Mouse (Mus musculus): ENCODE data around the gene Cdh22. TPM values are rescaled to one million over a fixed set of nuclear protein-coding genes. Genes with fewer than 3 reads are reported as not detected.
A peak's percentile ranks its signal among the peaks of the same experiment; 100 is the strongest.

Gene Cdh22
- polyA plus RNA-seq, 1 experiment from 2014 or later, result 15.4 TPM

DNA sequence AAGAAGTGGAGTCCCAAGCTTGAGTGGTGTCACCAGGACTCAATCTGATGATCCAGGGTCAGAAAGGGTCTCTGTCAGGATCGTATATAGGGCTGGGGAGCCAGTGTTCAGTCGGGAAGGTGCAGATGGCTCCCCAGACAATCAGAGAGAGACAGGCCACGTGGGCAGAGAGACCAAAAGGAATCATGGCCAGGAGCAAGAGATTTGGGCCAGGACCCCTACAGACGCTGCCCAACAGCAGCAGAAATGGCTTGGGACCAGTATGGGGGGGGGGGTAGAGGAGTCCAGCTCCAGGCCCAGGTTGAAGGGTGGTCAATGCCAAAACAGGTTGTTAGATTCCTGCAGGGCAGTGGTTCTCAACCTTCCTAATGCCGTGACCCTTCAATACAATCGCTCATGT, 29.2 kb downstream of the Cdh22 start:
- Histone ChIP-seq H3K9ac (ENCODE audit: low read depth, low read length) (no peak overlapping the region), H3K4me2 (ENCODE audit: low read length) (no peak overlapping the region), H3K27me3 (ENCODE audit: control insufficient read depth, insufficient read depth, low read depth, low read length) (no peaks in the 10 kb centered on the region), H3K27ac (ENCODE audit: low read length) (no peak overlapping the region), H3K9me3 (replicated peaks; ENCODE audit: control insufficient read depth, low read length, poor library complexity, severe bottlenecking) (no peaks in the 10 kb centered on the region), H3K36me3 (ENCODE audit: control insufficient read depth, insufficient read depth, low read length) (no peaks in the 10 kb centered on the region), H3K4me3 (ENCODE audit: low read depth, low read length) (no peak overlapping the region), H3K4me1 (ENCODE audit: control insufficient read depth, insufficient read depth, low read length) (peaks cover 27% of the 10 kb centered on the region)
- no peak for ATAC-seq
- 72% methylated on average over 6 of the region's 6 CpGs for WGBS

DNA sequence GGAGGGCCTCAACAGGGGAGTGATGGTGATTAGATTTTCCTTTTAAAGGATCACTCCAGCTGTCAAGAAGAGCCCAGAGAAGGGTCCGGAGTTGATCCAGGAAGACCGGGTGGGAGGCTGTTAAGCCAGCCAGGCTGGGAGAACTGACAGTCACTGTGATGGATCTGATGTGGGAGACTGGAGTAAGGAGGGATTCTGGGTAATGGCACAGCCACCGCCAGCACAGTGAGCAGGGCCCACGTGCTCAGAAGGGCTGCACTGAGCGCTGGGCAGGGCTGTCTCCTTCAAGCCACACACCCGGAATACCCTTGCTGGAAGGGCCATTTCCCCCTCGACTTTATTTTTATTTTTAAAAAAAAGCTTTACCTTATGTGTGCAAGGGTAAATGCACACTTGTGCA, 29.7 kb downstream of the Cdh22 start:
- Histone ChIP-seq H3K36me3 (ENCODE audit: control insufficient read depth, insufficient read depth, low read length) (no peaks in the 10 kb centered on the region), H3K9me3 (replicated peaks; ENCODE audit: control insufficient read depth, low read length, poor library complexity, severe bottlenecking) (no peaks in the 10 kb centered on the region), H3K4me3 (ENCODE audit: low read depth, low read length) (no peak overlapping the region), H3K9ac (ENCODE audit: low read depth, low read length) (no peak overlapping the region), H3K4me2 (ENCODE audit: low read length) (no peak overlapping the region), H3K27me3 (ENCODE audit: control insufficient read depth, insufficient read depth, low read depth, low read length) (no peaks in the 10 kb centered on the region), H3K27ac (ENCODE audit: low read length) (no peak overlapping the region), H3K4me1 (ENCODE audit: control insufficient read depth, insufficient read depth, low read length) (peaks cover 25% of the 10 kb centered on the region)
- ATAC-seq, result no peak
- WGBS, result 34% methylated on average over 7 of the region's 7 CpGs

DNA sequence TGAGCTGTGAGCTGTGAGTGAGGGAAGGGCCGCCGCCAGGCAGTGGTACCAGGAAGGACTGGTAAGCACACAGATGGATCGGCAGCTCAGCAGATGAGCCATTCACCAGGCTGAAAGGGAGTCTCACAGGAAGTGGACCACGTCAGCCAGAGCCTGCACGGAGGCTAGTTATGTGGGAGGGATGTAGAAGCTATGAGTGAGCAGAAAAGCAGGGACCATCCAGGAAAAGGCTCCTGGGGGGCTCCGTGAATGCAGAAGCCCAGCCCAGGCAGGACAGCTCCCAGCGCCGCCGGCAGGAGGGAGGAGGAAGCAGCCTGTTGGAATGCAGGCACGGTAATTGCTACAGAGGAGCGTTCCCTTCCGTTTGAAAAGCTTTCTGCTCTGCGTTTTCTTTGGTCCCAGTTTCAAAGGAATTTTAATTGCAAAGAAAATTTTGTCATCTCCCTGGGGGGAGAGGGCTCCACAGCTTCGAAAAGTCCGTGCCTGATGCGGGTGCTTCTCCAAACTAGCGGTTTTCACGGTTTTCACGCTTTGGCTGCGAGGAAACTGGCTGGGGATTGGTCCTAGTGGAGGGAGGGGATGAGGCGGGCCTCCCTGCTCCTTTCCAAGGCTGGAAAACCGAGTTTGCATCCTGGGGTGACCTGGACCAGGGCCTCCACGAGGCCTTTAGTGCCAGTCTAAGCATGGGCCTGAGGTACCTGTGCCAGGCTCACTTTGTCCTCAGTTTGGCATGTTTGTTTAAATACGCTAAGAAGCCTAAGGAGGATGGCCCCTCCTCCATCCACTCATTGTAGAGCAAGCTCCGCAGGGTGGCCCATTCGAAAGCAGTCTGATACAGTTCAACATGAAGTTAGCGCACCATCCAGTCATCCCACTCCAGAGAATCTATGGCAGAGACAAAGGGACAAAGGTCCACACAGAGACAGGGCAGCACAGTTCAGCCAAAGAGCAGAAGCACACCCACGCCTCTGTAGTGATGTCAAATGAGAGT, 32.6 kb downstream of the Cdh22 start:
- Histone ChIP-seq H3K4me1 (ENCODE audit: control insufficient read depth, insufficient read depth, low read length) (peaks cover 27% of the 10 kb centered on the region), H3K9me3 (replicated peaks; ENCODE audit: control insufficient read depth, low read length, poor library complexity, severe bottlenecking) (no peaks in the 10 kb centered on the region), H3K36me3 (ENCODE audit: control insufficient read depth, insufficient read depth, low read length) (no peaks in the 10 kb centered on the region), H3K27ac (ENCODE audit: low read length) (peak overlapping the region; percentile 69), H3K9ac (ENCODE audit: low read depth, low read length) (peak overlapping the region; percentile 27), H3K27me3 (ENCODE audit: control insufficient read depth, insufficient read depth, low read depth, low read length) (no peaks in the 10 kb centered on the region), H3K4me2 (ENCODE audit: low read length) (peak overlapping the region; percentile 52), H3K4me3 (ENCODE audit: low read depth, low read length) (peak overlapping the region; percentile 21)
- whole genome bisulfite sequencing, result 4% methylated on average over 28 of the region's 28 CpGs
- peak; percentile 58 for ATAC-seq

DNA sequence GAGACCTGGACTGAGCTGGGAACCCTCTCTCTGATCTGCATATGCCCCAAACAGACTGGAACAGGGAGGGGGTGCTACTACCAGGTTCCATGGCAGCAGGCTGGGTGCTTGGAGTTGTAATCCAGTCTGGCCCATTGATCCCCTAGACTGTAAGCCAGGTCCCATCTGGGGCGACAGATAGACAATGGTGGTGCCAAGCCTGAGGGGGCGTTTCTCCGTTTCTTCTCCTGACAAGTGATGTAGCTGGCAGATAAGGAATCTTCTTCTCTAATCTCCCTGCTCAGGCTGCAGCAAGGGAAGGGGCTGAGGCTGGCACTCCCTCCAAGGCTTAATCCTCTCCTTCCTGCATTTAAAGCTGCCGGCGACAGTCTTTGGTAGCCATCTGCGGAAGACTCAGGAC, 37.1 kb downstream of the Cdh22 start:
- no peak overlapping the region for H3K4me2 ChIP-seq (ENCODE audit: low read length)
- no peak for ATAC-seq
- no peak overlapping the region for H3K4me3 ChIP-seq (ENCODE audit: low read depth, low read length)
- H3K9me3 ChIP-seq (replicated peaks; ENCODE audit: control insufficient read depth, low read length, poor library complexity, severe bottlenecking), result no peaks in the 10 kb centered on the region; the same call in 1 of the 2 replicates
- no peak overlapping the region for H3K9ac ChIP-seq (ENCODE audit: low read depth, low read length)
- H3K27me3 ChIP-seq (ENCODE audit: control insufficient read depth, insufficient read depth, low read depth, low read length), result no peaks in the 10 kb centered on the region
- no peak overlapping the region for H3K27ac ChIP-seq (ENCODE audit: low read length)
- peaks cover 37% of the 10 kb centered on the region for H3K4me1 ChIP-seq (ENCODE audit: control insufficient read depth, insufficient read depth, low read length)
- H3K36me3 ChIP-seq (ENCODE audit: control insufficient read depth, insufficient read depth, low read length), result no peaks in the 10 kb centered on the region
- 42% methylated on average over 6 of the region's 6 CpGs for WGBS

DNA sequence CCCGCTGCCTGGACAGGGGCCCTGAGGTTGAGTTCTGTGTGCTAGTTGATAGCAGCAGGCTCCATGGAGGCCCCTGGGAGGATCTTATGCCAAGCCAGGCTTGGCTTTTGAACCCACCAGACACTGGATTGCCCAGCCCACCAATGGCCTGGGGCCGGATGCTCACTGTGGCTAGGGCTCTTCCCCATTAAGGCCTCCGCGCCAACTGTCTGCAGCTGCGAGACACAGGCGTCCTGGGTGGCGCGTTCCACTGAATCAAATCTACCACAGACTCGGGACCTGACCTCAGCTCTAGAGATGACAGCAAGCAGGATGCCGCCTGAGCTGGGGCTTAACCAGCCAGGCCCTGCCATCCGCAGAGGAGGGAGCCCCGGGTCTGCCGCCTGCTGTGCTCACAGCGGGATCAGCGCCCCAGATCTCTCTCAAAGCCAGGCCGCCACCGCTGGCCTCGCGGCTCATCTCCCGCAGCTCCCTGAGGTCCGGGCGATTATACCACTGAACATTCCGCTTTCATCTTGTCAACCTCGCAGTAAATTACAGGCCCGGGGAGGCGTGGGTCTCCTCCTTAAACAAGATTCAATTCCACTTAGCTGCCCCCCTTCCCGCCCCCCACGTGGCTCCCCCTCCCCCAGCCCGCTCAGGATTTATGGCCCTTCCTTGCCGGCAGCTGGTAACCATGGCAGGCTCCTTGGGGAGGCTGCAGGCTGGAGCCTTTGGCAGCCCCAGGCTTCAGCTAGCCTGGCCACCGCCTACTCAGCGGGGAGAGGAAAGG, 39.1 kb downstream of the Cdh22 start:
- peak overlapping the region; percentile 36; the same call in 1 of the 2 replicates for H3K9ac ChIP-seq (ENCODE audit: low read depth, low read length)
- H3K36me3 ChIP-seq (ENCODE audit: control insufficient read depth, insufficient read depth, low read length), result no peaks in the 10 kb centered on the region
- H3K4me3 ChIP-seq (ENCODE audit: low read depth, low read length), result no peak overlapping the region
- H3K4me2 ChIP-seq (ENCODE audit: low read length), result peak overlapping the region; percentile 34
- peaks cover 18% of the 10 kb centered on the region for H3K4me1 ChIP-seq (ENCODE audit: control insufficient read depth, insufficient read depth, low read length)
- H3K27ac ChIP-seq (ENCODE audit: low read length), result peak overlapping the region; percentile 64
- H3K9me3 ChIP-seq (replicated peaks; ENCODE audit: control insufficient read depth, low read length, poor library complexity, severe bottlenecking), result no peaks in the 10 kb centered on the region; the same call in 1 of the 2 replicates
- peak; percentile 62; the same call in 1 of the 2 replicates for ATAC-seq
- WGBS, result 3% methylated on average over 32 of the region's 32 CpGs
- no peaks in the 10 kb centered on the region for H3K27me3 ChIP-seq (ENCODE audit: control insufficient read depth, insufficient read depth, low read depth, low read length)

DNA sequence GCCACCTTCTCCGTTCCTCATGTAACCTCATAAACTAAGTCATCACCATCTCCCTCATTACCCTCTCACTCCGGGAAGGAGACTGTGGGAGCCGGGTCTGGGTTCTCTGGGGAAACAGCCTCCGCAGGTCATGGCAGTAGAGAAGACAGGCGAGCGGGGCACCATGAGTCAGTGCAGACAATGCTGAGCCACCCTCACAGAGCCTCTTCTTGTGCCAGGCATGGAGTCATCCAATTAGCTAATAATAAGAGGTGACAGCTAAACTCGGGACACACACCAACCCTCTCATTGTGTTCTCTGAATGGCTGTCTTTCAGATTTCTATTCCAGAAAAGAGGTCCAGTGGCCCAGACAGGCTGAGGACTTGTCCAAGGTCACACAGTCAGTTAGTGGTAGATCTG, 43.2 kb downstream of the Cdh22 start:
- H3K27ac ChIP-seq (ENCODE audit: low read length), result no peak overlapping the region
- no peaks in the 10 kb centered on the region for H3K36me3 ChIP-seq (ENCODE audit: control insufficient read depth, insufficient read depth, low read length)
- no peak overlapping the region for H3K4me3 ChIP-seq (ENCODE audit: low read depth, low read length)
- 62% methylated on average over 7 of the region's 7 CpGs for WGBS
- peaks cover 5% of the 10 kb centered on the region; the same call in 1 of the 2 replicates for H3K27me3 ChIP-seq (ENCODE audit: control insufficient read depth, insufficient read depth, low read depth, low read length)
- no peaks in the 10 kb centered on the region; the same call in 1 of the 2 replicates for H3K9me3 ChIP-seq (replicated peaks; ENCODE audit: control insufficient read depth, low read length, poor library complexity, severe bottlenecking)
- no peak overlapping the region for H3K4me2 ChIP-seq (ENCODE audit: low read length)
- ATAC-seq, result no peak
- no peak overlapping the region for H3K9ac ChIP-seq (ENCODE audit: low read depth, low read length)
- H3K4me1 ChIP-seq (ENCODE audit: control insufficient read depth, insufficient read depth, low read length), result peaks cover 14% of the 10 kb centered on the region

DNA sequence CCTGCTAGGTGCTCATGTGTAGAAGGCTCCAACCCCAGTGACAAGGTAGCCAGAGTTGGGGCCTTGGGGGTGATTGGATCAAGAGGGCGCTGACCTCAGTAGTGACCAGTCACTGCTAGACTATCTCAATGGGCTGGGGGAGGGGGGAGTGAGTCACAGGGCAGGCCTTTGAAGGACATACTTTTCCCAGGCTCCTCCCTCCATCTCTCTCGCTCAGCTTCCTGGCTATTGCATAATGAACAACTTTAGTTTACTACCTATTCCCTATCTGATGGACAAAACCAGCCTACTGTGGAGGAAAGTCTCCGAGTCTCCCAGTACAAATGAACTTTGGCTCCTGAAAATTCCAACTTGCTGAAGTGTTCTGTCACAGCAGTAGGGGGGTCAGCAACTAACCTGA, 45.1 kb downstream of the Cdh22 start:
- Histone ChIP-seq H3K9ac (ENCODE audit: low read depth, low read length) (no peak overlapping the region), H3K9me3 (replicated peaks; ENCODE audit: control insufficient read depth, low read length, poor library complexity, severe bottlenecking) (no peaks in the 10 kb centered on the region; the same call in 1 of the 2 replicates), H3K4me2 (ENCODE audit: low read length) (no peak overlapping the region), H3K36me3 (ENCODE audit: control insufficient read depth, insufficient read depth, low read length) (no peaks in the 10 kb centered on the region), H3K27ac (ENCODE audit: low read length) (no peak overlapping the region), H3K27me3 (ENCODE audit: control insufficient read depth, insufficient read depth, low read depth, low read length) (peaks cover 5% of the 10 kb centered on the region; the same call in 1 of the 2 replicates), H3K4me1 (ENCODE audit: control insufficient read depth, insufficient read depth, low read length) (no peaks in the 10 kb centered on the region), H3K4me3 (ENCODE audit: low read depth, low read length) (no peak overlapping the region)
- 76% methylated on average over 3 of the region's 3 CpGs for WGBS
- ATAC-seq, result no peak

DNA sequence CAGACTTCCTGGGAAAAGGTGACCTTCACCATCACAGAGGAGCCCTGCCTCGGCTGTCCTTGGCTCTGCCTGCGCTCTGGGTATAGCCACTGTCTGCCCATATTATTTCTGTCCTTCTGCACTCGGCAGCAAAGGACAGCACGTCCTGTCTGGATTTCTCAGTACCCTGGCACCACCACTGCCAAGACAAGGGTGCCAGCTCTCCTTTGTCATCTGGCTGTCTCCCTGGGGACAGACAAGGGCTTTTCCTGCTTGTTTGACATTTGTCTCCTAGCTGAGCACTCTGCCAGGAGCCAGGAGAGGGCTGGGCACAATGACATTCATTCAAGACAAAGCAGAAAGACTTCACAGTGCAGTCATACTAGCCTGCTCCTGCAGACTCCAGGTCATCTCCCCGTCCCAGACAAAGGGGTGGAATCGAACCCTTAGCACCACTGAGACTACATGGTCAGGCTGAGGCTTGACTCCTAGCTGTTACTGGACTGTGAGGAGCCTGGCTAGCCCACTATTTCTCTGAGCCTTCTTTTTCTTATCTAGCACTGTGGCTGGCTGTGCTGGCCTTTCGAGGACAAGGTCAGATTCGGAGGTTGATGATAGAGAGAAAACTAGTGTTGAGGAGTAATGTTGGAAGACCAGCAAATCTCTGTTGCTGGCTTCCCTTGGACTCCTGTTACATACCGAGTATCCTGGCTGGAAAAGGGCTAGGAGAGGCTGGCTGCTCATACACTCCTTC, 46.8 kb downstream of the Cdh22 start:
- WGBS, result 73% methylated on average over 9 of the region's 9 CpGs
- Histone ChIP-seq H3K9me3 (replicated peaks; ENCODE audit: control insufficient read depth, low read length, poor library complexity, severe bottlenecking) (no peaks in the 10 kb centered on the region; the same call in 1 of the 2 replicates), H3K4me1 (ENCODE audit: control insufficient read depth, insufficient read depth, low read length) (peaks cover 9% of the 10 kb centered on the region; the same call in 1 of the 2 replicates), H3K36me3 (ENCODE audit: control insufficient read depth, insufficient read depth, low read length) (no peaks in the 10 kb centered on the region), H3K4me2 (ENCODE audit: low read length) (no peak overlapping the region), H3K9ac (ENCODE audit: low read depth, low read length) (no peak overlapping the region), H3K27ac (ENCODE audit: low read length) (no peak overlapping the region), H3K27me3 (ENCODE audit: control insufficient read depth, insufficient read depth, low read depth, low read length) (peaks cover 5% of the 10 kb centered on the region; the same call in 1 of the 2 replicates), H3K4me3 (ENCODE audit: low read depth, low read length) (no peak overlapping the region)
- ATAC-seq, result no peak

All from midbrain, embryonic 16.5 days (tissue).